Mouse (Mus musculus) kidney, postnatal 0 days (tissue): ENCODE data around the gene Pum2. TPM values are rescaled to one million over a fixed set of nuclear protein-coding genes. Genes with fewer than 3 reads are reported as not detected.

Experiments used
- ATAC-seq: fragments of 200-750 bp; cut with Nextera tagmentation; replicated peaks from 2 replicates; pipeline ENCODE4 v1.8.0; 2017; ENCODE audit warnings: low read depth, moderate number of reproducible peaks, moderate TSS enrichment, moderate library complexity; ENCODE audit not compliant: low FRiP score
- DNase-seq: peaks from one replicate; pipeline ENCODE4 v3.0.0-alpha.2; 2016; ENCODE audit warnings: low spot score
- H3K27ac ChIP-seq: fragments of 300-500 bp; sonication (generic); 2 replicates; pipeline ENCODE4 v1.5.1; 2014; ENCODE audit warnings: mild to moderate bottlenecking
- H3K27me3 ChIP-seq: fragments of 300-500 bp; sonication (generic); 2 replicates; pipeline ENCODE4 v1.6.1; 2014; ENCODE audit warnings: low read length, mixed read lengths; ENCODE audit not compliant: insufficient read depth
- H3K36me3 ChIP-seq: fragments of 300-500 bp; sonication (generic); 2 replicates; pipeline ENCODE4 v1.6.1; 2014; ENCODE audit warnings: low read length, mixed read lengths; ENCODE audit not compliant: insufficient read depth
- H3K4me1 ChIP-seq: fragments of 300-500 bp; sonication (generic); replicated peaks from 2 replicates; pipeline ENCODE4 v1.6.1; 2014; ENCODE audit warnings: antibody characterized with exemption, low read length, mixed read lengths; ENCODE audit not compliant: insufficient read depth
- H3K4me2 ChIP-seq: fragments of 300-500 bp; sonication (generic); 2 replicates; pipeline ENCODE4 v1.6.1; 2014; ENCODE audit warnings: mild to moderate bottlenecking, low read length, moderate library complexity, mixed read lengths
- H3K4me3 ChIP-seq: fragments of 300-500 bp; sonication (generic); replicated peaks from 2 replicates; pipeline ENCODE4 v1.5.1; 2014; ENCODE audit warnings: low read depth, low read length
- H3K9ac ChIP-seq: fragments of 300-500 bp; sonication (generic); 2 replicates; pipeline ENCODE4 v1.6.1; 2014; ENCODE audit warnings: low read depth, low read length
- H3K9me3 ChIP-seq: fragments of 300-500 bp; sonication (generic); replicated peaks from 2 replicates; pipeline ENCODE4 v1.6.1; 2016; ENCODE audit warnings: low read length, inconsistent platforms, mixed read lengths
- CTCF ChIP-seq: IDR thresholded peaks from 2 replicates; pipeline ENCODE4 v1.5.1; 2016; ENCODE audit warnings: antibody characterized with exemption, low read depth, mild to moderate bottlenecking, moderate library complexity
- whole genome bisulfite sequencing: fragments of 180-500 bp; shearing (Covaris S2); extraction: QIAGEN DNeasy Blood & Tissue Kit; methylation state at CpG from one replicate; pipeline ENCODE4 v1.1.7; 2014; 5-methylcytosine and 5-hydroxymethylcytosine counted together
- polyA plus RNA-seq: library from polyadenylated mRNA; unstranded; fragments of >200 nt; fragmentation: Nextera tagmentation; extraction: Ambion mirVana; gene quantifications from 2 replicates; pipeline ENCODE4 v1.2.1, GENCODE M21; 2015

The Pum2 gene
- polyA plus RNA-seq, 1 experiment from 2014 or later, result 35.5 TPM

DNA sequence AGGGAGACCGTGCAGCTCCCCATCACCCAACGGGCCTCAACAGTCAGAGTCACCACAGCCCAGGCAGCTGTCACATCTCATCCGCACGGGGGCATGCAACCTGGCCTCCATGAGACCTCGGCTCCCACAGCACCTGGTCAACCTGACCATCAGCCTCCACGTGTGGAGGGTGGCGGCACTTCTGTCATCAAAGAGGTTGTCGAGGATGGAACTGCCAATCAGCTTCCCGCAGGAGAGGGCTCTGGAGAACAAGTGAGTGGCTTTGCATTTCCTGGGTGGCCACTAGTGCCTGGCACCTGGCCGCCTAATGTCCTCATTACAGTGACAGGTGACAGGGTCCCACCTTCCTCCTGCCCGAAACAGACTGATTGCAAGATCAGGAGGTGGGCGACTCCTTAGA is 116.7 kb downstream of the Pum2 start:
- Histone ChIP-seq H3K4me1 (0 out of 2 replicates have a peak, but pooled peaks cover 4% of the 10 kb centered on the region), H3K9ac (no peak overlapping the region), H3K36me3 (peaks cover 8% of the 10 kb centered on the region; the same call in 1 of the 2 replicates), H3K4me2 (no peak overlapping the region), H3K27ac (no peak overlapping the region), H3K27me3 (no peaks in the 10 kb centered on the region), H3K4me3 (no peak overlapping the region), H3K9me3 (no peaks in the 10 kb centered on the region)
- DNase-seq (no peak), ATAC-seq (no peak)
- 90% methylated on average over 12 of the region's 12 CpGs for WGBS
- TF ChIP-seq CTCF, result no peak

DNA sequence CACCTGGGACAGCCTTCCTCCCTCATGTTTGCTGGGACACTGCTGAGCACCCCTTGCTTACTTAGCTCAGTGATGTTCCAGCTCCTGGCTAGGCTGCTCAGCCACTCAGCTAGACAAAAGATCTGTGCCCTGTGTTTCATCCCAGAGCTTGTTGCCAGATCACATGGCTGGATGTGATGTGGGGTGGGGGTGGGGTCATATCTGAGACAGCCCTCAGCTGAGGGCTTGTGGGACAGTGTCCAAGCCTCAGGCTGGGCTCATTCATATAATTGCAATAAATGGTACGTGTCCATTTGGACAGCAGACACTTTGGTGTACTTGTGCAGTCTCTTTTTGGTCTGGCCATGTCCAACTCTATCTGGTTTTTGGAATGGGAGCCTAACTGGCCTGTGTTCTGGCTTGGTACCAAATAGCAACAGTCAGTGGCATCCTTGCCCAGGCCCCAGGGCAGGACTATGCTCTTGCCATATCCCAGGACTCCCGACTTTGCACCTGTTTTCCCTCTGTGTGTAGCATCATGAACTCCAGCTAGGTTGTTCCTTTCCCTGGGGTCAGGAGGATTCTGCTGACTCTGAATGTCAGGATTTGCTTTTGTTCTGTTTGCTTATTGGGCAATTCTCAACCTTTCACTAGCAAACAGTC is 119.6 kb downstream of the Pum2 start:
- Histone ChIP-seq H3K27me3 (no peaks in the 10 kb centered on the region), H3K4me3 (no peak overlapping the region), H3K9ac (no peak overlapping the region), H3K36me3 (peaks cover 8% of the 10 kb centered on the region; the same call in 1 of the 2 replicates), H3K27ac (no peak overlapping the region), H3K4me1 (0 out of 2 replicates have a peak, but pooled peaks cover 1% of the 10 kb centered on the region), H3K9me3 (no peaks in the 10 kb centered on the region), H3K4me2 (no peak overlapping the region)
- TF ChIP-seq CTCF, result no peak
- 85% methylated on average over 2 of the region's 2 CpGs for WGBS
- DNase-seq, result no peak
- ATAC-seq, result no peak

DNA sequence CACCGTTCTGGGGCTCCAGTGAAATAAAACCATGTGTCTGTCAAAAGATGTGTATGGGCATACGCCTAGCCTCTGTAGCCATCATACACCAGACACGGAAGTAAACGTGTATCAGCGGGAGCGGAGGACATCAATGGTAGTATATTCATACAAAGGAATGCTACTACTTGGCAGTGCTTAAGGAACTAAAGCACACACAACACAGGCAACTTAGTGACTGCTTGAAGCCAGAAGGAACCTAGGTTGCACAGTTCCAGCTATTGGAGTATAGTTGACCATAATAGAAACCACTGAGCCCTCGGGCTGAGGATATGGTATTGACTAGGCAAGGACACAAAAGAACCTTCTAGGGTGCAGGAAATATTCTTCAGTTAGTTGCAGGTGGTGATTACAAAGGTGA is 124.0 kb downstream of the Pum2 start:
- DNase-seq (no peak), ATAC-seq (no peak)
- Histone ChIP-seq H3K4me3 (no peak overlapping the region), H3K27me3 (no peaks in the 10 kb centered on the region), H3K27ac (peak overlapping the region; percentile 10; the same call in 1 of the 2 replicates), H3K4me2 (no peak overlapping the region), H3K9me3 (no peaks in the 10 kb centered on the region), H3K36me3 (no peaks in the 10 kb centered on the region), H3K9ac (no peak overlapping the region), H3K4me1 (0 out of 2 replicates have a peak, but pooled peaks cover 9% of the 10 kb centered on the region)
- 81% methylated on average over 7 of the region's 7 CpGs for WGBS
- no peak for TF ChIP-seq CTCF

DNA sequence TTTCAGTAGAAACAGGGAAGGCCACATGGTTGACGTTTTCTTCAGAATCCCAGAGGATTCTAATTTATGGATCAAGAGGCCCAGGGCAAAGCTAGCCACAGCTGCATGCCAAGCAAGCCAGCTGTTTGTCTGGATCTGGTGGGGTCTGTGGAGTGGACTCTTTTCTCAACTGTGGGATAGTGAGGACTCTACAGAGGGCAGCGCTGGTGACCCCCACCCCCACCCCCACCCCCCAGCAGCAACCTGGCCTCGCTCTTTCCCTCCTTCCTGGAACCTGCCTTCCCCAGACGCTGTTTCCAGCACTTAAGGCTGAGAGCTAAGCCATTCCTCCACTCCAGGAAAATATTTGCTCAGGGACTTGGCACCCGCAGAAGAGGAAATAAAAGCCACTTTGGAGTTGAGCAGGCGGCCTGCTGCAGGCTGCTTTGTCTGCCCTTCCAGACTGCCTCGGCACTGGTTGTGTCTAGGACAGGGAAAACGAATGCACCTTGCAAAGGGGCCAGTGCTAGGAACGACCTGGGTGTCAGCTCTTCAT is 124.6 kb downstream of the Pum2 start:
- no peak for TF ChIP-seq CTCF
- peaks cover 11% of the 10 kb centered on the region for H3K4me1 ChIP-seq
- no peak overlapping the region for H3K4me2 ChIP-seq
- H3K27ac ChIP-seq, result peak overlapping the region; percentile 43
- no peak for ATAC-seq
- no peak overlapping the region for H3K9ac ChIP-seq
- no peaks in the 10 kb centered on the region for H3K27me3 ChIP-seq
- peak; percentile 63 for DNase-seq
- H3K36me3 ChIP-seq, result no peaks in the 10 kb centered on the region
- WGBS, result 18% methylated on average over 9 of the region's 9 CpGs
- no peak overlapping the region for H3K4me3 ChIP-seq
- H3K9me3 ChIP-seq, result no peaks in the 10 kb centered on the region

Other genes with a start within 250 kb of the Pum2 start
- 48.3 and 53.6 TPM in 2 replicates for gene Rhob, start 174.1 kb upstream of the Pum2 start, polyA plus RNA-seq
- gene Slc7a15, start 75.1 kb upstream of the Pum2 start, polyA plus RNA-seq, result 0.05 TPM in 1 of 2 replicates, not detected in the other
- 39.0 and 41.9 TPM in 2 replicates for gene Sdc1, start 97.2 kb downstream of the Pum2 start, polyA plus RNA-seq
- 446 and 479 TPM in 2 replicates for gene Laptm4a, start 247.5 kb downstream of the Pum2 start, polyA plus RNA-seq